Comparison of ENCODE assay signal across 7 mouse cellular contexts in the genomic region with DNA sequence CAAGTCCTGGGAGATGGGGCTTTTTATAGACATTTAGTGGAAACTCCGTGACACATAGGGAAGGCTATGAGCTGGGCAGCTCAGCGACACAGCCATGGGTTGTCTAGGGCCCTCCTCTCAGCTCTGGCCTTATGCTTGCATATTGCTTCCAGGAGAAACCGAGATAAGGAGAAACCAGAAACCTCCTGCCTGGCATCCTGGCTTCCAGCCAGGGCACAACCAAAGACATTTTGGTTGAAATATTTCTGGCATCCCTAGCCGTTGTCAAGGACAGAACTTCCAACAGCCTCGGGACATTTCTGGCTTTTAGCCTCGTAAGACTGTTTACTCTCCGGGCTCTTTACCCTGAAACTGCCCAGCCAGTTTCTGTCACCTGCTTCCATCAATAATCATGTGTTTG.
DNase-seq lines count a peak whose midpoint lies in the region; ATAC-seq and TF ChIP-seq lines count a peak whose summit lies in the region.

No protein-coding gene starts in this region.

- no peaks in the 10 kb centered on the region for H3K9me3 ChIP-seq in heart, embryonic 16.5 days (replicated peaks; ENCODE audit: control insufficient read depth, low read length)
- H3K9me3 ChIP-seq in lung, embryonic 15.5 days, result no peaks in the 10 kb centered on the region
- H3K9me3 ChIP-seq in forebrain, postnatal 0 days (ENCODE audit: low read length), result no peaks in the 10 kb centered on the region

- TF ChIP-seq POLR2A in cerebellum, adult 2 months (IDR thresholded peaks at IDR 0.05; ENCODE audit: borderline replicate concordance, insufficient read depth, low read length), result no peak

- H3K4me1 ChIP-seq in cerebellum, adult 2 months (ENCODE audit: control insufficient read depth, insufficient read depth, low read length), result no peaks in the 10 kb centered on the region
- peaks cover 41% of the 10 kb centered on the region for H3K4me1 ChIP-seq in heart, embryonic 16.5 days (ENCODE audit: control insufficient read depth, insufficient read depth, low read length)
- H3K4me1 ChIP-seq in lung, embryonic 15.5 days, result peaks cover 56% of the 10 kb centered on the region
- no peaks in the 10 kb centered on the region; the same call in 1 of the 2 replicates for H3K4me1 ChIP-seq in forebrain, postnatal 0 days (ENCODE audit: insufficient read depth)

- ATAC-seq in heart, embryonic 16.5 days (replicated peaks; ENCODE audit: extremely low read depth, insufficient read depth, low FRiP score), result peak; percentile 45; the same call in 1 of the 2 replicates
- peak; percentile 50; the same call in 1 of the 2 replicates for ATAC-seq in lung, embryonic 15.5 days (ENCODE audit: borderline replicate concordance, extremely low read depth, low FRiP score, low TSS enrichment)
- no peak for ATAC-seq in forebrain, postnatal 0 days

- DNase-seq in adrenal gland, adult 2 months, result peak; percentile 89
- DNase-seq in cerebellum, adult 2 months, result peak; percentile 48 to 67
- DNase-seq in forebrain, postnatal 0 days, result no peak
- DNase-seq in layer of hippocampus, postnatal 10 days (ENCODE audit: low spot score in 2 of 2), result no peak
- no peak for DNase-seq in frontal cortex, adult 2 months (ENCODE audit: extremely low spot score in 1 of 2, low spot score in 1 of 2)

- no peaks in the 10 kb centered on the region for H3K36me3 ChIP-seq in heart, embryonic 16.5 days (ENCODE audit: control insufficient read depth, insufficient read depth)
- H3K36me3 ChIP-seq in lung, embryonic 15.5 days, result no peaks in the 10 kb centered on the region
- no peaks in the 10 kb centered on the region for H3K36me3 ChIP-seq in forebrain, postnatal 0 days (ENCODE audit: insufficient read depth)

- no peak for TF ChIP-seq CTCF in cerebellum, adult 2 months (IDR thresholded peaks at IDR 0.05; ENCODE audit: borderline replicate concordance, insufficient read depth, low read depth, low read length)
- TF ChIP-seq CTCF in forebrain, postnatal 0 days (IDR thresholded peaks at IDR 0.05; ENCODE audit: low read depth), result no peak

- no peak overlapping the region for H3K27ac ChIP-seq in cerebellum, adult 2 months (ENCODE audit: insufficient read depth, low read length)
- H3K27ac ChIP-seq in heart, embryonic 16.5 days (ENCODE audit: low read length), result peak overlapping the region; percentile 85
- H3K27ac ChIP-seq in lung, embryonic 15.5 days, result peak overlapping the region; percentile 79
- H3K27ac ChIP-seq in forebrain, postnatal 0 days (ENCODE audit: low read depth, low read length), result no peak overlapping the region

- H3K9ac ChIP-seq in heart, embryonic 16.5 days (ENCODE audit: low read length), result no peak overlapping the region
- H3K9ac ChIP-seq in lung, embryonic 15.5 days, result no peak overlapping the region
- no peak overlapping the region for H3K9ac ChIP-seq in forebrain, postnatal 0 days

- H3K4me3 ChIP-seq in cerebellum, adult 2 months (replicated peaks; ENCODE audit: insufficient read depth, low read depth, low read length), result no peak overlapping the region
- no peak overlapping the region for H3K4me3 ChIP-seq in heart, embryonic 16.5 days (ENCODE audit: low read length)
- no peak overlapping the region for H3K4me3 ChIP-seq in lung, embryonic 15.5 days
- H3K4me3 ChIP-seq in forebrain, postnatal 0 days (ENCODE audit: low read depth, low read length), result no peak overlapping the region

- 8% methylated on average over 7 of the region's 7 CpGs for WGBS in cerebellum, adult 2 months
- WGBS in heart, embryonic 16.5 days, result 16% methylated on average over 7 of the region's 7 CpGs
- 21% methylated on average over 7 of the region's 7 CpGs for WGBS in lung, embryonic 15.5 days
- 65% methylated on average over 7 of the region's 7 CpGs for WGBS in forebrain, postnatal 0 days

- H3K27me3 ChIP-seq in cerebellum, adult 2 months (ENCODE audit: control insufficient read depth, insufficient read depth, low read length), result no peaks in the 10 kb centered on the region
- no peaks in the 10 kb centered on the region for H3K27me3 ChIP-seq in heart, embryonic 16.5 days (ENCODE audit: control insufficient read depth, insufficient read depth, low read length)
- H3K27me3 ChIP-seq in lung, embryonic 15.5 days, result no peaks in the 10 kb centered on the region
- peaks cover 9% of the 10 kb centered on the region for H3K27me3 ChIP-seq in forebrain, postnatal 0 days (ENCODE audit: insufficient read depth, low read length)

- no peak overlapping the region for H3K4me2 ChIP-seq in heart, embryonic 16.5 days (ENCODE audit: low read depth, low read length)
- H3K4me2 ChIP-seq in lung, embryonic 15.5 days, result no peak overlapping the region
- no peak overlapping the region for H3K4me2 ChIP-seq in forebrain, postnatal 0 days (ENCODE audit: low read depth)

Comparison
In these comparisons a context has a peak if more than half of its experiments do, and no peak if none do; other contexts are left out.
1. DNase-seq: peak in adrenal gland, adult 2 months (single experiment) and cerebellum, adult 2 months (2 of 2); none in forebrain, postnatal 0 days (single experiment), layer of hippocampus, postnatal 10 days (0 of 2) and frontal cortex, adult 2 months (0 of 2).
2. H3K27ac ChIP-seq: peak in heart, embryonic 16.5 days (single experiment) and lung, embryonic 15.5 days (single experiment); none in cerebellum, adult 2 months (single experiment) and forebrain, postnatal 0 days (single experiment).